Mouse (Mus musculus) testis, adult 2 months (tissue): Measurements from ENCODE around the gene Grin2b.

Source experiments
- CTCF ChIP-seq: fragments of 200-500 bp; IDR thresholded peaks from 2 replicates; pipeline ENCODE4 v1.5.1; 2012; ENCODE audit warnings: low read depth, mild to moderate bottlenecking, inconsistent platforms, low read length, moderate library complexity; ENCODE audit not compliant: control insufficient read depth, insufficient read depth, insufficient replicate concordance
- POLR2A ChIP-seq: fragments of 200-500 bp; IDR thresholded peaks from 2 replicates; pipeline ENCODE4 v1.6.1; 2012; ENCODE audit warnings: low read depth, mild to moderate bottlenecking, inconsistent platforms, low read length, moderate library complexity; ENCODE audit not compliant: control insufficient read depth

DNA sequence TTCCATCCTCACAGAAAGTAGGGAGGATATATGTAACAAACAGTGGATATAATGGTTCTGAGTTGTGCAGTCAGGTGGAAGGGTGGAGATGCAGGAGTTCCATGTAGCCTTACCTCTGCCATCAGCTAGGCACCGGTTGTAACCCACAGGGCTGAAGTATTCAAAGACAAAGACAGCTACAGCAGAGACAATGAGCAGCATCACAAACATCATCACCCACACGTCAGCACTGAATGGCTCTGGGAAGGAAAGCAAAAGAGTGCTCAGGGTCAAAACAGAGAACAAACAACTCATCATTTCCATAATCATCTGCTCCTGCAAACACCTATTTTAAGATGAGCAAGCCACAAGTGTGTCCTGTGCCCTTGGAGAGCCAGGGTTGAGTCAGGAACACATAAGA, 398.6 kb downstream of the Grin2b start:
- TF ChIP-seq CTCF, result no peak
- no peak for TF ChIP-seq POLR2A
